Mouse (Mus musculus) skeletal muscle tissue, postnatal 0 days (tissue): Measurements from ENCODE around the gene Il13. TPM values are rescaled to one million over a fixed set of nuclear protein-coding genes. Genes with fewer than 3 reads are reported as not detected.

Experiments
- polyA plus RNA-seq: library from polyadenylated mRNA; unstranded; fragments of >200 nt; fragmentation: Nextera tagmentation; extraction: Ambion mirVana; gene quantifications from 2 replicates; pipeline ENCODE4 v1.2.1, GENCODE M21; 2015

Il13 gene
- not detected in 2 replicates for polyA plus RNA-seq

GRCm38 (mm10) chr11:53634556-53634955 is at the start of gene Il13:
TSS of gene Il13 (minus strand) at chr11:53634702.

GRCm38 (mm10) chr11:53618619-53619198 is 15.8 kb downstream of the Il13 start, which contains the start of gene Il4:
TSS of gene Il4 (minus strand) at chr11:53618669.

Other genes with a start within 250 kb of the Il13 start
- not detected in 2 replicates for gene Leap2, start 211.5 kb downstream of the Il13 start, polyA plus RNA-seq
- 1,385 and 1,448 TPM in 2 replicates for gene Uqcrq, start 203.9 kb downstream of the Il13 start, polyA plus RNA-seq
- 1.3 and 1.7 TPM in 2 replicates for gene Gdf9, start 203.7 kb downstream of the Il13 start, polyA plus RNA-seq
- gene Gm10447, start 177.6 kb downstream of the Il13 start, polyA plus RNA-seq = not detected in 2 replicates
- gene Shroom1, start 177.5 kb downstream of the Il13 start, polyA plus RNA-seq = 0.14 and 0.26 TPM in 2 replicates
- not detected in 2 replicates for gene Gm9837, start 164.2 kb downstream of the Il13 start, polyA plus RNA-seq
- gene Gm9945, start 154.5 kb downstream of the Il13 start, polyA plus RNA-seq = not detected in 2 replicates
- gene Sowaha, start 154.4 kb downstream of the Il13 start, polyA plus RNA-seq = 0.05 and 0.11 TPM in 2 replicates
- 16.7 and 17.3 TPM in 2 replicates for gene Sept8, start 115.4 kb downstream of the Il13 start, polyA plus RNA-seq
- 21.0 and 24.0 TPM in 2 replicates for gene Kif3a, start 67.3 kb downstream of the Il13 start, polyA plus RNA-seq
- 0.72 and 0.79 TPM in 2 replicates for gene Il4, start 16.0 kb downstream of the Il13 start, polyA plus RNA-seq
- gene Rad50, start 72.6 kb upstream of the Il13 start, polyA plus RNA-seq = 9.9 and 11.0 TPM in 2 replicates
- gene Il5, start 86.1 kb upstream of the Il13 start, polyA plus RNA-seq = not detected in 2 replicates
- gene Irf1, start 135.3 kb upstream of the Il13 start, polyA plus RNA-seq = 9.5 and 12.4 TPM in 2 replicates
- gene Gm17334, start 138.5 kb upstream of the Il13 start, polyA plus RNA-seq = 0.19 and 0.22 TPM in 2 replicates
- 2.2 and 2.8 TPM in 2 replicates for gene Gm12216, start 224.6 kb upstream of the Il13 start, polyA plus RNA-seq